Mouse (Mus musculus): ENCODE measurements around the gene Aqp7. TPM values are rescaled to one million over a fixed set of nuclear protein-coding genes. Genes with fewer than 3 reads are reported as not detected.

The Aqp7 gene
- not detected for polyA plus RNA-seq (2017; shearing (Covaris generic))

DNA sequence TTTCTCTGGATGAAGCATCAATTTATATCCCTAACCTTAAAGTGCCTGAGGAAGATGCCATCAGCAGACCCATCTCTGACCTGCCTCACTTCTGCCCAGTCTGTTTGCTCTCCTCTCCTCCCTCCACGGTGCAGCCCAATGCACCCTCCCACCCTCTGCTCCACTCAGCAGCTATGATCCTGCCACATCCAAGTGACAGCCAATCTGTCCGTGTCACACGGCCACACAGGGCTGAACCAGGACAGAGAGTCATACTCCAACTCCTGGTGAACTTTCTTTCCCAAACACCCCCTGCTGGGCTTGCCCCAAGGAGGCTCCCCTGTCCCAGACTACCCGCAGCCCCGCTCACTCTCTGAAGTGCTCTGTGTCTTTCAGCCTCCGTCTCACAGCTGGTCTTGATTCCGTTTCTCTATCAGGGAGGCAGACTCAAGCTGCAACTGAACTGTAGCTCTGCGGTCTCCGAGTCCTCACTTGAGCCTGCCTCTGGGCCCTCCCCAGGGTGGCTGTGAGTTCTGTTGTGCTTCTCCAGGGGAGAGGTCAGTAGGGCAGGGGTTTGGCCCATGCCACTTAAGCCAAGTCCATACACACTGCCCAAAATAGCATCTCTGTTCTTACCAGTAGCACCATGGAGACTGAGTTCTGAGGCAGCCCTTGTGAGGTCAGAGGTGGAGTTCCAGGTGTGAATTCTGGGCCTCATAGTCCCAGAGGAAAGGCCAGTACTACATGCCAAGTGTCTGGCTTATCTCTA, at the start of gene Aqp7:
TSS of gene Aqp7 (minus strand) at position 616 of the 748 bp plus-strand sequence.

Other genes starting within 250 kb of the Aqp7 start
- 10 to 100 TPM; 66.2 to 73.3 TPM for gene B4galt1, start 194.1 kb downstream of the Aqp7 start, polyA plus RNA-seq (2017; shearing (Covaris generic))
- not detected for gene Spink4, start 128.1 kb downstream of the Aqp7 start, polyA plus RNA-seq (2017; shearing (Covaris generic))
- 100 to 1,000 TPM; 233 to 240 TPM for gene Bag1, start 99.8 kb downstream of the Aqp7 start, polyA plus RNA-seq (2017; shearing (Covaris generic))
- 10 to 100 TPM; 79.6 to 96.4 TPM for gene Chmp5, start 99.7 kb downstream of the Aqp7 start, polyA plus RNA-seq (2017; shearing (Covaris generic))
- 100 to 1,000 TPM in 1 of 2 experiments, 10 to 100 TPM in 1; 88.4 to 108 TPM for gene Nfx1, start 77.2 kb downstream of the Aqp7 start, polyA plus RNA-seq (2017; shearing (Covaris generic))
- gene Aqp3, start 50.0 kb upstream of the Aqp7 start, polyA plus RNA-seq (2017; shearing (Covaris generic)): 10 to 100 TPM; 20.3 to 24.3 TPM
- 10 to 100 TPM; 25.0 to 34.9 TPM for gene Nol6, start 76.3 kb upstream of the Aqp7 start, polyA plus RNA-seq (2017; shearing (Covaris generic))
- 100 to 1,000 TPM; 147 to 160 TPM for gene Ube2r2, start 87.6 kb upstream of the Aqp7 start, polyA plus RNA-seq (2017; shearing (Covaris generic))
- 10 to 100 TPM; 41.9 to 54.9 TPM for gene Ubap2, start 227.0 kb upstream of the Aqp7 start, polyA plus RNA-seq (2017; shearing (Covaris generic))